Mouse (Mus musculus) telencephalon, adult 2 months (tissue): ENCODE measurements at regions not wholly inside any gene's neighbourhood (a gene's known extent, or its start where the extent isn't known, plus 50 kb on each side); places are given as distances from the start of the nearest gene placed in this dataset.

Experiments
- DNase-seq: peaks from one replicate; pipeline ENCODE4 v3.0.0-alpha.2; 2011; ENCODE audit warnings: low read depth, low spot score

DNA sequence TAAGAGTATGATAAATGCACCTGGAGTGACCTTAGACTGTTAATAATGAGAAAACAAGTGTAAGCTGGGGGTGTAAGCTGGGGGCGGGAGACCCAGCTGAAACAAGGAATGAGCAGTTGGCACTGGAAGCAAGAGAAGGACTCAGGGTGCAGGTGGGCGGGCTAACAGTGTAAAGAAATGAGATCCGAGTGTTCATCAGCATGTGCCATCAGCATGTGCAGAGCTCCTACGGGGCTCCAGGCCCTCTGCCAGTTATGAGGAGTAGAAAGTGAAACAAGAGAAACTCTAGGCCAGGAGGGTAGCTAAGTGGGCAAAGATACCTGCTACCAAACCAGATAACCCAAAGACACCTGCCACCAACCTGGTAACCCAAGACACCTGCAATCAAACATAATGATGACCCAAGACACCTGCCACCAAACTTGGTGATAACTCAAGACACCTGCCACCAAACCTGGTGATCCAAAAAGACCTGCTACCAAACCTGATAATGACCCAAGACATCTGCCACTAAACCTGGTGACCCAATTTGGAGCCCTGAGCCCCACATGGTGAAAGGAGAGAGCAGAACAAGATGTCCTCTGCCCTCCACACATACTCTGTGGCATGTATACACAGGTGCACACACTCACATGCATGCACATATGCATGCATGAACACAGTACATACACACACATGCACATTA lies 120.1 kb upstream of the Ctnnb1 start:
- peak; percentile 33 for DNase-seq

- DNase-seq, result no peak
Observed at GRCm38 (mm10) chr9:120811522-120811921, 117.5 kb upstream of the Ctnnb1 start.

GRCm38 (mm10) chr9:120812667-120813210 lies 116.3 kb upstream of the Ctnnb1 start:
- DNase-seq, result no peak

DNA sequence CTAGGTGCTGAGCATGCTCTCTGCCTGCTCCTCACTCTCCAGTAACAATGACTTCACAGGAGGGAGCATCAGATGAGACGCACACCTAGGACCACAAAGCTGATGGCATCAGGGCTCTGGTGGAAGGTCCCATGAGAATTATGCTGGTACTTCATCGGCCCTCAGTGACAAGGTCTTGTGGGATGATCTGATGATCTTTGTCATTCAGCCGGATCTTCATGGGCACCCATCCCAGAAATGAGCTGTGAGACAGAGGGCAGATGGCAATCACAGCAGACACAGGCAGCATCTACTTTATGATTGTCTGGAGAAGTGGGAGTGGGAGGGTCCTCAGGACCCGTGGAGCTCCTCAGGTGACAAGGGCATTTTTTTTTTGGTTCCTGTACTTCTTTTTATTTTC lies 114.7 kb upstream of the Ctnnb1 start:
- no peak for DNase-seq

DNA sequence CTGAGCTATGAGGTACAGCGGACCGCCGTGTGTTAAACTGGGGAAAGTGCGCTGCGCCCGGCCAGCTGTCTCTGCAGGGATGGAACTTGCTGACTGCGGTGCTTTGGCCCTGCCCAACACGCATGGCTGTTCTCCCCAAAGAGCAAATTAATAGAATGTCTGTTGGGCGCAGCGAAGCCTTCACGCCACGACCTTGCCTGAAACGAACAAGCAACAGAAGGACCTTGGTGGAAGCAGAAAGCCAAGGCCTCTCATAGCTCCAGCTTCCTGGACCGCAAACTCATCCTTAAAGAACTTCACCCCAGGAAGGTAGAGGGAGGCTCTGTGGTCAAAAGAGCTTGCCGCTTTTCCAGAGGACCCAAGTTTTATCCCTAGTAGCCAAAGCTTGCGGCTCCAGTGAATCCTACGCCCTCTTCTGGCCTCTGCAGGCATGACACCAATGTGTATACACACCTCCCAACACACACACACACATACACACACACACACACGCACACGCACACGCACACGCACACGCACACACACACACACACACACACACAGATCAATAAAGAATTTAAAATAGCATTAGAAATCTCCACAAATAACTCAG lies 110.2 kb upstream of the Ctnnb1 start:
- DNase-seq, result no peak

- no peak for DNase-seq
Observed at GRCm38 (mm10) chr9:120820892-120821291, 108.1 kb upstream of the Ctnnb1 start.

GRCm38 (mm10) chr9:120823397-120823796 lies 105.6 kb upstream of the Ctnnb1 start:
- DNase-seq, result peak; percentile 47

- no peak for DNase-seq
Observed at GRCm38 (mm10) chr9:120826266-120826665, 102.8 kb upstream of the Ctnnb1 start.

GRCm38 (mm10) chr9:120830526-120830925 lies 98.5 kb upstream of the Ctnnb1 start:
- DNase-seq, result no peak

- no peak for DNase-seq
Observed at GRCm38 (mm10) chr9:120834166-120834565, 94.8 kb upstream of the Ctnnb1 start.

DNA sequence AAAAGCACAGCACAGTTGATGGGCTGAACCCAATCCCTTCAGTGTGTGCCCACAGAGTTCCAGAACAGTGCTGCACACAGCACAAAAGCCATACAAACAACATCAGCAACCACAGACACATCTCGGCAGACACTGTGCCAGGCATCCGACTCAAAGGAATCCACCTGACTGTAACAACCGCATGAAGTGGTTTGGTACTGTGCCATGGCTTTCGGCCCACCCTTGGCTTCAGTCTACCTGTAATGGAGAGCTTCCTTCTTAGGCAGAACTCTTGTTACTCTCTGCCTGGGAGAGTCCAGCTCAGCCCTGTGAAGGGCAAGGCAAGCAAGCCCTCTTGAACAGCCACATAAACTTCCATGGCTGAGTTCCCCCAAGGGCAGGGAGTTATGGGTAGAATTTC lies 93.4 kb upstream of the Ctnnb1 start:
- DNase-seq, result no peak

DNA sequence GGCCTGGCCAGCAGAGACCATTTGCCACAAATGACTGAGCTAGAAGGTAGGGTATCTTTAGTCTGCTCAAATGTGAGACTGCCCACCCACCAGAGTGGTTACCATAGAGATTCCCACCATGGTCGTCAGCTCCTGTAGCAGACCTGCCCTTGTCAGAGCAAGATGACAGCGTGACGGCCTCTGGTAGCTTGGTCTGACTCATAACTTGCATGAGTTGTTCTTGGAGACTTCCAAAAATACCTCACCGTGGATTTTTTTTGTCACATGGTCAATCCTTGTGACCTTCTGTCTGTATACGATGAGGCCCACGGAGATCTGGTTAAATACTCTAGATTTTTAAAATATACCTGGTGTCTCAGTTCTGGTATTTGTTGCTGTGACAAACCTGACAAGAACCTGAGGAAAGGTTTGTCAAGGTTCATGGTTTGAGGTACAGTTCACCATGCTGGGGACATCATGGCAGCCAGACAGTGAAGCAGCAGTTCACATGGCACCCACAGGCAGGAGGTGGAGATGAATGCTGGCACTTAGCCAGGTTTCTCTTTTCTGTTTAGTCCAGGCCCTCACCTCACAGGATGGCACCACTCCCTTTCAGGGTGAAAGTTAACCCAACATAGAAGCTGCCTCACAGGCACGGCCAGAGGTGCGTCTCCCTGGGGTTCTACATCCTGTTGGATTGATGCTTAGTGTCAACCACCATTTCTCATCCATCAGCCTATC lies 91.4 kb upstream of the Ctnnb1 start:
- DNase-seq, result no peak

- DNase-seq, result no peak
Observed at GRCm38 (mm10) chr9:120843753-120844152, 85.3 kb upstream of the Ctnnb1 start.

GRCm38 (mm10) chr9:120845538-120845937 lies 83.5 kb upstream of the Ctnnb1 start:
- DNase-seq, result peak; percentile 80

DNA sequence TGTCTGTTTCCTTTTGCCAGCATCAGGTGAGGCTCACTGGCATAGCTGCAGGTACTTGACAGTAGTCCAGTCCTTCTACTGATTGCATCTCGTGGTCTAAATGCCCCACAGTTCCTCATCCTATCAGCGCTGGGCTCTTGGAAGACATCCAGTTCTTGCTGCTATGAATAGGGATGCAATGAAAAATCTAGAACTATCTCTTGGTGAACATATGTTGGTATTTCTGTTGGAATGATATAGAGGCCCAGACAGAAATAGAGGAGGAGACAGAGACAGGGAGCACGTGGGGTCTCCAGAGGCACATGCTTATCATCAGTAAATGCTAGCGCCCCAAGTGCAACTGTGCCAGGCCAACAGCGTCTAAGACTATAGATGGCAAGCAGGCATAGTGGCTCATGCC lies 81.4 kb upstream of the Ctnnb1 start:
- peak; percentile 53 for DNase-seq

- DNase-seq, result no peak
Observed at GRCm38 (mm10) chr9:120848962-120849361, 80.1 kb upstream of the Ctnnb1 start.

- no peak for DNase-seq
Observed at GRCm38 (mm10) chr9:120850092-120850491, 78.9 kb upstream of the Ctnnb1 start.

GRCm38 (mm10) chr9:120851914-120852313 lies 77.1 kb upstream of the Ctnnb1 start:
- DNase-seq, result no peak

DNA sequence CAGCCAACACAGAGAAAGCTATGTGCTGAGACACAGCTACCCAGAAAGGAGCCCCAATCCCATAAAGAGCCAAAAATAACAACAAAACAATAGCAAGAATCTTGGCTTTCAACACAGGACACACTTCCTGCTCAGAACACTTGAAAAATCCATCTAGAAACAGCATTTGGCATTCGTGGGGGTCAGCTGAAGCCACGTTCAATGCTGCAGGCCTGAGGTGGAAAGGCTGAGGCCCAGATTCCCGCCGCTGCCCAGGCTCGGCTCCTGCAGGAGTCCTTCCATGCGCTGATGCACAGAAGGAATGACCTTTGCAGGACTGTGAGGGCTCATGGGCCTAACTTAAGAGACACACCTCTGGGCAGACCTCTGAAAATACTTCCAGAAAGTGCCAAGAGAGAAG lies 76.4 kb upstream of the Ctnnb1 start:
- no peak for DNase-seq

- DNase-seq, result no peak
Observed at GRCm38 (mm10) chr9:120853032-120853597, 75.9 kb upstream of the Ctnnb1 start.

GRCm38 (mm10) chr9:120854351-120854750 lies 74.7 kb upstream of the Ctnnb1 start:
- no peak for DNase-seq
